Mouse (Mus musculus): ENCODE data around the gene Tmcc1.
"Not testable (repeated sequence)": the region's sequence is repeated elsewhere in the genome, so short reads cannot be mapped to it uniquely, and the experiment has no call there.

Tmcc1 gene

DNA sequence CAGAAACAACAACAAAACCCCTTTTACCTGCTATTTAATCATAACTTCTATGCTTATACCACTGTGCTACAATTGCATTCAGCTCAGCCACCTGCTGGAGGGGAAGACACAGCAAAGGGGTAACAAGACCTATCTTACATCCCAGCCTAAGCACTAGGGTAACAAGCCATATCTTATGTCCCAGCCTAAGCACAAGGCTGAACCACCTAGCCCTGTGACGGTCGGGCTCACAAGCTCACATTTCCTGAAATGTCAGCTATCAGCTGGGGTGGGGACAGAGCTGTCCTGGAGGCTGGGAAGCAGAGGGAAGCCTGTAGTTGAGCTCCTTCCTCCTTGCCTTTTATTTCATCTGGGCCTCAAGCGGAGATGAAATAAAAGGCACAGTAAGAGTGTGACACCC lies 115.7 kb downstream of the Tmcc1 start:
- DNase-seq (ENCODE audit: low spot score) = no peak

DNA sequence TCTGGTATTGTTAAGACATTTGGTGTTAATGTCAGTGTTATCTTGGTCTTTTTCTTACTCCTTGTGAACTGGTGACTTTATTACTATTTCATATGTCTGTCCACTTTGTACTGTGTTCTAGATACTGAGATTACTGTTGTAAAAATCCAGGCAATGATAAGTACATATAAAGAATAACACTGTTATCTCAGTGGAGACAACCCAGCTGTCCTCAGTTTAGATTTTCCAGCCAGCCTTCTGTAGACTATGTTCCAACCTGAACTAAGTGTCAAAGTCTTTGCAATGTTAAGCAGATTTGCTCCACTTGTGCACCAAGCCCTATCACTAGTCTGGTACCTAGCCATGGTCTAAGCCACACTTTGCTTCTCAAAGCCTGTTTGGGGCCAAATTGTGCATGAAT lies 118.4 kb downstream of the Tmcc1 start:
- no peak for DNase-seq (ENCODE audit: low spot score)

DNA sequence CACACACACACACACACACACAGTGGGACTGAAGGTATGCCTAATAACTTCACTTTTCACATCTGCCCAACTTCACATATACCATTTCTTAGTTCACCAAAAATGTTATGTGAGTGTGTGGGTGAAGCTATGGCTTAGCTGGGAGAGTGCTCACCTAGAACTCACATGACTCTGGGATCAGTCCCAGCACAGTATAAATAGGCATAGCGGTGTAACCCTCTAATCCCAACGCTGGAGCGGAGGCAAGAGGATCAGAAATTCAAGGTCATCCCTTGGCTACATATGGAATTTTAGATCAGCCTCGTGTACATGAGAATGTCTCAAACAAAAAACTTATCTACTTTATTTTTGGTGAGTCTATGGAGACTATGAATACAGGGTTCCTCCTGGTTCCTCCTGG lies 119.7 kb downstream of the Tmcc1 start:
- no peak for DNase-seq (ENCODE audit: low spot score)

DNA sequence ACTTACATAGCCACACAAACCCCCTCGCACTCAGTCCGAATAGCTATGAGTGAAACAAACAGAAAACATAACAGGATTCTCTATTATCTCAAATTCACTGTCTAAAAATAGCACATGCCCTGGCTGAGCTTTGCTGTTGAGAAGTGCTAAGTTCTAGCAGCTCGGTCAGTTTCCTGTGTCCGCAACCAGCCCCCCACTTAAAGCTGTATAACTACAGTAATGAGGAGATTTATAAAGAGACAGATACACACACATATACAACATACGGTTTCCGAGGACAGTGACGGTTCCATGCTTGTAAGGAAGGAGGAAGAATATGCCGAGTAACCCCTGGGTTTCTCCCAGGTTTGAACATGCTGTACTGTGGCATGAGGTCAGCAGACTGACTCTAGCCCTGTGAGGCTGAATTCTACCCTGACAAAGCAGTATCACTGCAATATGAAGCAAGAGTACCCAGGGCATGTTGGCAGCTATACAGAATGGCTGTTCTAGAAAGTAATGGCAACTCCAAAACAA lies 120.5 kb downstream of the Tmcc1 start:
- no peak for DNase-seq (ENCODE audit: low spot score)

DNA sequence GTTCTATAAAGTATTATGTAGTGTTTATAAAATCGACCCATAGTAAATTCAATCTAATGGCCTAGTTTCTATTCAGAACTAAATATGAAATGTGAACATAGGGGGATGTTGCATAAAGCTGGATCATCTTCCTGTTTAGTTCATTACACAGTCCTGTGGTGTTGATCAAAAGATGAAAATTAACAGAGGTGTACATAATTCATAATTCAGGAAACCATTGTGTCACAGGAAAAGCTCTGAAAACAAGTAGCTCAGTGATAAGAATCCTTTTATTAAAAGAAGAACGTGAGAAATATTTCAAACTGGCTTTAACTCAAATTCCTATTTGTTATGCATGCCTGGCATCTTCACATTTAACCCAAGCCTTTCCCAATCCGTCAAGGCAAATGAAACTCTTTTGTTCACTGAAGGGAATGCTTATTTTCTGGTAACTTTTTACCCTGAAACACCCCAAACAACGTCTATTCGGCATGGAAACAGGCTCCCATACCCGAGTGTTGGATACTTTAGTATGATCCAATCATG lies 121.0 kb downstream of the Tmcc1 start:
- no peak for DNase-seq (ENCODE audit: low spot score)

DNA sequence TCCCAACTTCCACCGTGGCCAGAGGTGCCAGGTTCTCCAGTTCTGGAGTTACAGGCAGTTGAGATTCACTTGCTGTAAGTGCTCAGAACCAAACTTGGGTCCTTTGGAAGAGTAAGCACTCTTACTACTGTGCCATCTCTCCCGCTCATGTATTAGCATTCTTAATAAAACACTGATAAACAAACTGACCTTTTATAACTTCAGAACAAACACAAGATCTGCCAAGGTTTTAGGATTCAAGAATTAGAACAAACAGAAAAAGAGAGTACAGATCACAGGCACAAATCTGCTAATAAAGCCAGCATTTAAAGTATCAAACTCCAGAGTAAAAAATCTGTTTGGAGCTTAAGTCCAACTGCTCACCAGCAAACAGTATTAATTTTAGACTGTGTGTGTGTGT lies 121.5 kb downstream of the Tmcc1 start:
- DNase-seq (ENCODE audit: low spot score) = no peak

DNA sequence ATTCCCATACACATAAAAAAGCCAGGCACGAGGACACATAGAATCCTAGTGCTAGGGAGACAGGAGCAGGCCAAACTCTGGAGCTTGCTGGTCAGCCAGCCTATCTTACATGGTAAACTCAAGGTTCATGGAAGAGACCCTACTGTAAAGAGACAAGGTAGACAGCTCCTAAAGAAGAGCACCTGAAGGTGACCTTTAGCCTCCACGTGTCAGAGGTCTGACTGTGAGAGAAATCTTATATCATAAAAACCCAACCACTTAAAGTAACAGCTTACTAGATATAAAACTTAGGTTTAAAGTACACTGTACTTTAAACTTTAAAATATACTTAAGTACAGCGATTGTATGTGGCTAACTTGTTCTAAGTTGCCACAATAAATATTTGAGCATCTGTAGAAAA lies 122.7 kb downstream of the Tmcc1 start:
- no peak for DNase-seq (ENCODE audit: low spot score)

DNA sequence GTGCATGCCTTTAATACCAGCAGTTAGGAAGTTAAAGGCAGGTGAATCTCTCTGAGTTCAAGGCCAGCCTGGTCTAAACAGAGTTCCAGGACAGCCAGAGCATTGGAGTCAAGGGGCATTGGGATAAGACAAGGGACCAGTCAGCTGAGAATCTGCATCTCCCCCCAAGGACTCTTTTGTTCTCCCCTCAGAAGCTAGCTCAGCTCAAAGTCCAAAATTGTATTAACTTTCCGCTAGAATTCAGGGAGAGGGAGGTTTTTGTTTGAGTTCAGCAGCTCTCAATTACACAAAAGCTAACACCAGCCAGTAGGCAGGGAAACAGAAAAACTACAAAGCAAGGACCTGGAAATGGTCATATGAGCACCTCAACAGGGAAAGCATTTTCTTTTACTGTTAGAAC lies 129.8 kb downstream of the Tmcc1 start:
- no peak for DNase-seq (ENCODE audit: low spot score)

DNA sequence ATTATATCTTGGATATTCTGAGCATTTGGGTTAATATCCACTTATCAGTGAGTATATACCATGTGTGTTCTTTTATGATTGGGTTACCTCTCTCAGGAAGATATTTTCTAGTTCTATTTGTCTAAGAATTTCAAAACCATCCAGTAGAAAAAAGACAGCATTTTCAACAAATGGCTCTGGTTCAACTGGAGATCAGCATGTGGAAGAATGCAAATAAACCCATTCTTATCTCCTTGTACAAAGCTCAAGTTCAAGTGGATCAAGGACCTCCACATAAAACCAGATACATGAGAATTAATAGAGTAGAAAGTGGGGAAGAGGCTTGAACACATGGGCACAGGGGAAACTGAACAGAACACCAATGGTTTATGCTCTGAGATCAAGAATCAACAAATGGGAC lies 133.7 kb downstream of the Tmcc1 start:
- DNase-seq (ENCODE audit: low spot score) = not testable (repeated sequence)

DNA sequence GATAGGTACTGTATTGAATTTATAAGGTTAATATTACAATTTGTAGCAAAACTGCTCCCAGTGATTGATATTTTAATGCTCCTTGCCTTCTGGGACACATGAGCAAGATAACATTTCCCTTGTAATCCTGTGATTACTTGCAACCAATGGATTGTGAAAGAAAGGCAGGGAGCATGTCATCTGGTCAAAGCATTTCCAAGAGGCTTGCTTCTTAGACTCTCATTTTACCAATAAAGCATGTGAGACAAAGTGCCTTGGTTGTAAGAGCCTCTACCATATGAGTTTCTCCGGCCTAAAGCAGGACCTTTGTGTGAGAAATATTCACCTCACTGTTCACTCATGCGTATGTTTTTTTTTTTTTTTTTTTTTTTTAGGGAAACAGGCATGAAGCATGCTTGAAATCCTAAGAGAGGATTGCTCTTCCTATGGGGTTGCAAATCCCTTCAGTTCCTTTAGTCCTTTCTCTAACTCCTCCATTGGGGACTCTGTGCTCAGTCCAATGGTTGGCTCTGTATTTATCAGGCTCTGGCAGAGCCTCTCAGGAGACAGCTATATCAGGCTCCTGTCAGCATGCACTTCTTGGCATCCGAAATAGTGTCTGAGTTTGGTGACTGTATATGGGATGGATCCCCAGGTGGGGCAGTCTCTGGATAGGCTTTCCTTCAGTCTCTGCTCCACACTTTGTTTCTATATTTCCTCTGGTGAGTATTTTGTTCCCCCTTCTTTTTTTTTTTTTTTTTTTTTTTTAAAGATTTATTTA lies 134.6 kb downstream of the Tmcc1 start:
- DNase-seq (ENCODE audit: low spot score) = no peak

DNA sequence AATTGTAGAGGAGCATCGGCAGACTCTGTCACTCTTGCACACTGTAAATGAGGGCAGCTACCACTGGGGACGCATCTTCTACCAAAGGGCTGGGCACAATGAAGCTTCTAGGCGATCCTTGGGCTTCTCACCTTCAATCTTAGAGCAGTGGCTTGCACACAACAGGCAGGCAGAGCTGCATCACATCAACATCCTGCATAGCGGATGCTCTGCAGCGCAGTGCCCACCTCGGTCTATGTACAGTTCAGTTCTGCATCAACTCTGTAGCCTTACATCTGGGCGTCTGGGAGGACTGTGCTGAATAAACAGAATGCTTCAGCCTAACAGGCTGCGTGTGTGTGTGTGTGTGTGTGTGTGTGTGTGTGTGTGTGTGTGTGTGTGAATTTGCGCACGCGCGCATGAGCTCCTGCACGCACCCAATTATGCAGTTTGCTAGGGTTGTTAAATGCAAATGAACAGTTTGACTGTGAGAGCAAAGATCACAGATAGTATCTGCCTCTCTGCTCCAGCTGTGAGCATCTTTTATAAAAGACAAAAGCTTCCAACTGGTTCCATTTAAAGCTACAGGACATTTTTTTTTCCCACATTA lies 136.5 kb downstream of the Tmcc1 start:
- no peak for DNase-seq (ENCODE audit: low spot score)

DNA sequence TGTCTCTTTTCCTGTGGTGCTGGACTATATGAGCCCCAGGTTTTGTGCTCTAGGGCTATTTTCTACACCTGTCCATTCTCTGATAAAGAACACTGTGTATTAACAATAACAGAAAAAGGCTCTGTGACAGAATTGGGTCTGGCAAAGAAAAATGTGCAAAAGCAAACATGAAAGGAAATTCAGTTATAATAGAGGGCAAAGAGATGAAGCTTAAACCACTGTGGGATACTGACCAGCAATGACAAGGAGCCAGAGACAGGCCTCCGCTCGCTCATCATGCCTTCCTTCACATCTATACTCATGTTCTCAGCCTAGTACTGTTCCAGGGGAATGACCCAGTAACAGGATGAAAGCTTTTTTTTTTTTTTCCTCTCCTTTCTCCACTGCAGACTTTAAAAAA lies 137.5 kb downstream of the Tmcc1 start:
- DNase-seq (ENCODE audit: low spot score) = no peak

DNA sequence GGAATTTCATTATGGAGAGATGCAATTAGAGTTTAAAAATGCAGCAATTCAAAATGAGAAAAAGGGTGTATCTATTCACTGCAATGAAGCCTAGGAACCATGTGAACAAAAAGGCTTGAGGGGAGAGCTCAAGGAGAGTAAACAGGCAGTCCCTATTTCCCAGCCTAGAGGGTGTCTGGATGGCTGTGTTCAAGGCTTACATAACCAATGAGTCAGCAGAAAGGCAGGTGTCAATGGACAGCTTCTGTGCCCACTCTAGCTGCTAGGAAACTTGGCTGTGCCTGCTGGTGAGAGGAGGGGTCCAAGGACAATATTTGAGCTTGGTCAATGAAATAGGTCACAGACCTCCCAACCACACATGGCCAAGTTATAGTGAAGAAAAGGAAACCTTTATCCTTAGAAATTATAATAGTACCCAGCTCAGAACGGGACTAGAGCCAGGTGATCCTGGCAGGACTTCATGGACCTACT lies 138.2 kb downstream of the Tmcc1 start:
- no peak for DNase-seq (ENCODE audit: low spot score)

DNA sequence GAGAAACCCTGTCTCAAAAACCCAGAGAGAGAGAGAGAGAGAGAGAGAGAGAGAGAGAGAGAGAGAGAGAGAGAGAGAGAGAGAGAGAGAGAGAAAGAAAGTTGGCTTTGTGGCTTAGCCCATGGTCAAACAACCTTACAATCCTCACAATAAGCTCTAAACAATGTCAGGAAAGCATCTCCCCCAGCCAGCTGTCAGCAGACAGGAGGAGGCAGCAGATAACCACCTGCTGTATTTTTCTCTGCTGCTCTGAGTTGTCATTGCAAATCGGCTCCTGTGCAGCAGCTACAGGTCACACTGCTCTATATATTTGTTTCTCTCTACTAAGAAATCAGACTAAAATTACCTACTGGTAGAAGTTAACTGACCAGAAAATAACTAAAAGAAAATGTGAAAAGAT lies 145.4 kb downstream of the Tmcc1 start:
- DNase-seq (ENCODE audit: low spot score) = no peak

DNA sequence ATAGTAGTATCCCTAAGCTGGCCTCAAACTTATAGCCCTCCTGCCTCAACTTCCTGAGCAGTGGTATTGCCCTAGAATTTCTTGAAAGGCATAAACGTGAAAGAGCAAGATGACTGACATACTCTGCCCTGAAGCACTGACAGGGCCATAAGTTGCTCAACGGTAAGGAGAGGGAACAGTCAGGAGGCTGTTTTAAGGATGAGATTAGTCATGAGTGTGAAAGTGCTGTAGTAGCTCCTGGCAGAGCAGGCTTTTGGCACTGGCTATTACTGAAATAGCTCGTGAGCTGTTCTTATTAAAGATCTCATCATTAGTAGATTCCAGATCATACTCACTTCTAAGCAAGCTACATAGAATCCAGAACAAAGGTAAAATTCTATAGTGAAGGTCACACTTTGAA lies 145.9 kb downstream of the Tmcc1 start:
- no peak for DNase-seq (ENCODE audit: low spot score)

DNA sequence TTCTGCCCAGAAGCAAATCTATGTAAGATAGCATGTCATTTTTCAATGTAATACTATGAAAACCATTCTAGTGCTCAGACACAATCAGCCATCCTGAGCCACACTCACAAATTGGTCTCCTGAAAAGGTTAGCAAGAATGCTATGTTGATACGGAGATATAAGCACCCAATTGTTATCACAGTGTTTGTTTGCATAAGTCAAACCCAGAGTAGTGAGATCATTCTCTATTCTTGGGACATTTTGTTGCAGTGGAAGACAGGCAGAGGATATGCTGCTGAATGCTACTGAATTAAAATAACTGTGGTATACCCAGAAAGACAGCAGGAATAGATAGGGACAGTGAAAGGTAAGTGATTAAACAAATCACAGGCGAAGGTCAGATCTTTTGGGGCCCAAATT lies 149.2 kb downstream of the Tmcc1 start:
- DNase-seq (ENCODE audit: low spot score) = no peak

DNA sequence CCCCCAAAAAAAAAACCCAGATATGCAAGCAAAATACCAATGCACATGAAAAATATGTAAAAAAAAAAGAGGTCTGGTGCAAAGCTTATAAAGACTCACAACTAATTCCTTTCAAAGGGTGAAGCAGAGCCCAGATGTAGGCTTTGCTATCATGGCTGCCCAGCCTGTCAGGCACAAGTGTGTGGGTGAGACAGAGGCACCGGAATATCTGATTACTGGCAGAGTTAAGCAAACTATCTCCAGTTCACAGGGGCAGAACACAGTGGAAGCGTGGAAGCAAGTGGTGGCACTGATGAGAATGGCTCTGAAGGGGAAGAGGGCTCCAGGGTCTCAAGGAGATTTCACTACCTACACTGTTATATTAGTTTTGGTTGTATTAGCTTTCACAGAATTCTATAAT lies 155.1 kb downstream of the Tmcc1 start:
- DNase-seq (ENCODE audit: low spot score) = no peak

DNA sequence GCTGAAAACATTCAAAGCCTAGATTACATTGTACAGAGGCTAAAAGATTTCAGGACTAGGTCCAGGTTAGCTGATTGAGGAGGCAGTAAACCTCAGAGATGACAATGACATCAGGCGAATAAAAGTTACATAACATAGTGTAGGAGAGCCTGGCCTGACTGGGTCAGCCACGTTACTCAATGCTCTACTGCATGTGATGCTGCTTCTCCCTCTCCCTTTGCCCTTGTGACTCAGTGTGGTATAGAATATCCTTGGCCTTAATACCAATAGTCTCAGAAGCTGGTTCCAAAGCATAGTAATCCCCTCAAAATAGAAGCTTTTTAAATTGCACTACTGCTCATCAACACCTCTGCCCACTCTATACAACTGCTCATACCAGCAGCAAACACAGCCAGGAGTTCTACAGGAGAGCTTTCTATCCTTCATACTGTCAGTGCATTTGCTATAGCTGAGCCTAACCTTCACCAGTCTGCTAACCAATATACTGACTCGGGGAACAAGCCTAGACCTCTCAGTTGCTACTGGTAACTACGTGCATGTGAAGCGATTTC lies 155.9 kb downstream of the Tmcc1 start:
- no peak for DNase-seq (ENCODE audit: low spot score)

DNA sequence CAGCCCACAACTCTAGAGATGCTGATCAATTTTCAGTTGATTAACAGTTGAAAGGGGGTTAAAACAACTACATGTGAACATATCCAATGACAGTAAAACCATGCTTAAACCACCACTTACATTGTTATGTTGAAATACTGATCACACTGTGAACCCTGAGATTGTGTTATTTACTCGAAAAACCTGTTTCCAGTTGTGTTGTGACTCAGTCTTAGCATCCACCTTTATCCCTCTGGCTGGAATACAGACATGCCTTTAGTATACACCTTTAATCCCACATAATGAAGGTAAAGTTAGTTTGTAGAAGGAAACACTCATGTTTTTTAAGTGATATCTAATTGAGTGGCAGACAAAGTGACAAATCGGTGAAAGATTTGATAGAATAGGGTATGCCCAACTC lies 156.7 kb downstream of the Tmcc1 start:
- DNase-seq (ENCODE audit: low spot score) = no peak

DNA sequence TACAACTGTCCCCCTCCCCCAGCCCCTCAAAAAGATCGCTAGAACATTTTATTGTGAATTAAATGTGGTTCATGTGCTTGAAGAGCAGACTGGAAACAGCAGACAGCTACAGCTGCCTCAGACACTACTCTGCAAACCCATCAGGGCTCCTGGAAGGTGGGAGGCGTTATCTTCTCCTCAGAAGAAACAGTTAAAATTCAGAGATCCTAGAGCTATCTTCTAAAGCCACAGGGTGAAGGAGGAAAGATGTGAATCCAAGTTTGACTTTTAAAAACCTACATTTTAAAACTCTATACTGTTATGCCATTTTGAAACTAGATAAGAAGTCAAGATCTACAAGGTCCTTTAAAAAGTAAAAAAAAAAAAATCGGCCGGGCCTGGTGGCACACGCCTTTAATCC lies 162.2 kb downstream of the Tmcc1 start:
- DNase-seq (ENCODE audit: low spot score) = no peak

DNA sequence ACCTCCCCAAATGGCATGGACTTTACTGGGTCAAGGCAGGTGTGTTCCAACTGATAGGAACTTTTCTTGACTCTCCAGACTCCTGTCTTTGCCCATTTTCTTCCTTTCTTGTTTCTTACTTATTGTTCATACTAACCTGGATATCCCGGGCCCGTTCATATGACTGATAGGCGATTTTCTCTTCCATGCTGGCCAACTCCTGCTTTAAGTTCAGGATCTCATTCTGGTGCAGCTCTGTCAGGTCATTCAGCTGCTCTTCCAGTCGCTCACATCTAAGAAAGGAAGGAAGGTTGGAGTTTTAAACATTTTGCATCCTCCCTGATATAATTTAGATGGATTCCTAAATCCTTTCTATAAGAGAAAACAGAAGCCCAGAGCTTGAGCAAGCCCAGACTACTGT lies 168.6 kb downstream of the Tmcc1 start:
- no peak for DNase-seq (ENCODE audit: low spot score)

DNA sequence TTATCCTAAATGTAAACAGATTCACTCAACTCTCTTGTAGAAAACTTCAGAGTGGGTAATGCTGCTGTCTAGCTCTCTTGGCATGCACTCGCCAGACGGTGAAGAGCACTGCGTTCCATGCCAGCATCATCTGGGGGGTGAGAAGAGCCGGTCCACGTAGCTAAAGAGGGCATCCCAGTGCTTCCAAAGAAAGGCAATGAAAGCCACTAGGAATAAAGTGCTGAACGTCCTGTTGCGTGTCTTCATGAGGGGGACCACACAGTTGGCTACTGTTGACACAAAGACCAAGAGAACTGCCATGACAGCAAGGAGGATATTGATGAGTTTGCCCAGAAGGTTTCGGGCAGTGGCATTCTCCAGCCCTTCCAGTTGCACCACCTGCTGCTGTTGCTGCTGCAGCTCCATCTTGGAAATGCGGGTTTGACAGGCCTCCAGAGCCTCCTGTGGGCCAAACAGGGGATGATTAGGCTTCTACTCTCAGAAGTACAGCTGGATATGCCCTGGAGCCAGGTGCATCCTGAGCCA lies 171.3 kb downstream of the Tmcc1 start:
- DNase-seq (ENCODE audit: low spot score) = no peak

DNA sequence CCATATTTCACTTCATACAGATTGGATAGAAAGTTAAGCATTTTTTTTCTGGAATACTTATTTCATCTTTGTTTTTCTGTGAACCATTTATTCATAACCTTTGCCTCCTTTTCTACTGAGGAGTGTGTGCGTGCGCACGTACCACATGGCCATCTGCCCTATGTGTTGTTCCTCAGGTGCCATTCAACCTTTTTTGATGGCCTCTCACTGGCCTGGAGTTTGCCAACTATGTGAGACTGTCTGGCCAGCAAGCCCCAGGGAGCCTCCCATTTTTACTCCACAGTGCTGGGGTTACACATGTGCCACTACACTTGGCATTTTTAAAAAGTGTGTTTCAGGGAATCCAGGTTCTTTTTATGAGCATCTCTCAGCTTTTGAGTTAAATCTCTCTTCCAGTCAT lies 177.4 kb downstream of the Tmcc1 start:
- no peak for DNase-seq (ENCODE audit: low spot score)
